Mouse (Mus musculus) R1 (cell line): ENCODE results near the gene Prph2.
A peak's percentile ranks its signal among the peaks of the same experiment; 100 is the strongest.

Source experiments
- DNase-seq: peaks from one replicate; pipeline ENCODE4 v3.0.0-alpha.2; 2018; ENCODE audit warnings: low read depth, low spot score

Gene Prph2

GRCm38 (mm10) chr17:46890843-46891594 lies 19.2 kb upstream of the Prph2 start:
- peak; percentile 47 for DNase-seq

DNA sequence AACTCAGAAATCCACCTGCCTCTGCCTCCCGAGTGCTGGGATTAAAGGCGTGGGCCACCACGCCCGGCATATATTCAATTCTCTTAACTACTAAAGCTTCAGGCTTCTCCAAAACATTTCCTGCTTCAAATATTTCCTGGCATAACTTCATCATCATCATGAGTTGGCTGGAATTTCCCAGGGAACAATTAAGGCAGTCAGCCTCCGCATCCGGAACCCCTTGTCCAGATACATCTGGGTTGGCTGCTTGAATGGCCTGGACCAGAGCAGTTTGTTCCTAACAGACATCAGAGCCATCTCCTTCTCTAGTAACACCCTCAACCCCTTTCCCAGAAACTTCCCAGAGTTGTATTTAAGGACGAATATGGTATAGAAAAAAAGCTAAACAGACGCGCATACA lies 14.8 kb upstream of the Prph2 start:
- DNase-seq, result no peak

DNA sequence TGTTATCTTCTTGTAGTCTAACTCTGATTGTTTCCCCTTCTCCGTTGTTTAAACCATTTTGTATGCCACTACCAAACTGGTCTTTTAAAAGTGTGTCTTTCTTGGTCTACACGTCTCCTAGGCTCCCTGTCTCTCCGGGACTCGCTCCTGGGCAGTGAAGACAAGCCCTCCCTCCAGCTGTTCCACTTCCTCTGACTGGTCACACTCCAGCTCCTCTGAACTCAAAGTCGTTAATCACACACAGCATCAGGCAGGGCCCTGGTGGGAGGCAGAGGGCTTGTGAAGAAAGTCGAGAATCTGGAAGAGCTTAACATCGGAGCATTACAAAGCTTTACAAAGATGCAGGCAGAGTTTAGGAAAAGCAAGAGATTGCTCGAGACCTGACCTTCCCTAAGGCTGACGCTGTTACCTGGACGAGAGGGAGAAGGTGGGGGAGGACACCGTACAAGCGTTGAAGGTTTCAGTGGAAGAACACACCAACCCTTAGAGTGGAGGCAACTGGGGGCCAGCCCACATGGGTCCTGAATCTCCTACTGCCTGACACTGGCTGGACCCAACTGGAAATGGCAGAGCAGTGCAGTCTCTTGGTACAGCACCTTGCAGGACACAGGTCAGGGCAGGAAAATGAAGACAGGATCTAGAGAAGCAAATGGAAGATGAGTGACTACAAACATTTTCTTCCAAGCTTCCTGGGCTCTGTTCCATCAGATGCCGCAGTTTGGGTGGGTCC lies 12.9 kb upstream of the Prph2 start:
- DNase-seq, result no peak

- DNase-seq, result peak; percentile 93
Measured at GRCm38 (mm10) chr17:46900941-46901340, 9.3 kb upstream of the Prph2 start.

GRCm38 (mm10) chr17:46903876-46904490 lies 6.3 kb upstream of the Prph2 start:
- peak; percentile 93 for DNase-seq

DNA sequence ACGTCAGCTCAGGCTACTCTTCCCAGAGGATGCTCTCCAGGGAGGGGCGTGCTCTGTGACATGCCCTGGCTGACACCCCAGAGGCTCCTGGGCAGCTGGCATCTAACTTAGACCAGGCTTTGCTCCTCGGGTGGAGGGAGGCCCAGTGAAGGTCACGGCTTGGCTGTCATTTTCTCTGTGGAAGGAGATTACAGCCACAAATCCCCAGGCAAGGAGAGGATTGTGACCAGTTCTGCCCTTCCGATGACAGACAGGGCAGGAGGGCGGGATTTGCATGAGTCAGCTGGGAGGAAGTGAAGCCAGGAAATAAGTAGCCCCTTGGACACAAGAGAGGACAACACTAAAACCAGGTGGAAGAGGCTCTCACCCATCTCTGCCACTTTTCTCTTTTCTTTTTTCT lies 2.1 kb downstream of the Prph2 start:
- no peak for DNase-seq

GRCm38 (mm10) chr17:46915129-46915528 lies 4.9 kb downstream of the Prph2 start:
- no peak for DNase-seq

DNA sequence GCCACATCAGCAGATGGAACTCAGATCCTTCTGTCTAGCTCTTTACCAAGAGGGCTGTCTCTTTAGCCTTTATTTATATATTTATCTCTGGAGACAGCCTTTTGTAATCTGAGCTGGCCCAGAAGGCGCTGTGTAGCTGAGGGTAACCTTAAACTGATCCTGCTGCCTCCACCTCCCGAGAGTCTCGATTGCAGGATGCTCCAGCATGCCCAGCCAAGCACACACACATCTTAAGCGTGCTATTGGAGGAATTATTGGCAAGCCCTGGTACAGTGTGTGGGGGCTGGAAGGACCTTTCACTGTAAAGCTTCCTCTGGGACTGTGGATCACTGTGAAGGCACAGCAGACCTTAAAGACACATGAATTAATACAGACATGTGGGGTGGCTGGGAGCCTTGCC lies 8.7 kb downstream of the Prph2 start:
- DNase-seq, result no peak

GRCm38 (mm10) chr17:46920855-46921254 lies 10.6 kb downstream of the Prph2 start:
- peak; percentile 72 for DNase-seq

DNA sequence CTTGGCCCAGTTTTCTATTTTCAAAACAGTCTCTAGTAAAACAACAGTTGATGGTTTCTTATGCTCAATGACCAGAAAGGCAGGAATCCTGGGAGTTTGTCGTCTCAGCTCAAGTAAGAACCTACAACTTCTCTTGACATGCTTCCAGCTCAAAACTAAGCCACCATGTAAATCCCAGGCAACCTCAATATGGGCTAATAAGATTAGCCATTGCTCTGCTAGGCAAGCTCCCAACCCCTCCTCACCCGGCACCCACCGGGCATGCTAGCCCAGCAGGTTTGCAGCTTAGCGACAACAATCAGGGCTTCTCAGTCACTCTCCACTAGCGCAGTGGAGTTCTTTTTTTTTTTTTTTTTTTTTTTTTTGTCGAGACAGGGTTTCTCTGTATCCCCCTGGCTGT lies 15.9 kb downstream of the Prph2 start:
- no peak for DNase-seq

- DNase-seq, result peak; percentile 94
Measured at GRCm38 (mm10) chr17:46926941-46927340, 16.7 kb downstream of the Prph2 start.

DNA sequence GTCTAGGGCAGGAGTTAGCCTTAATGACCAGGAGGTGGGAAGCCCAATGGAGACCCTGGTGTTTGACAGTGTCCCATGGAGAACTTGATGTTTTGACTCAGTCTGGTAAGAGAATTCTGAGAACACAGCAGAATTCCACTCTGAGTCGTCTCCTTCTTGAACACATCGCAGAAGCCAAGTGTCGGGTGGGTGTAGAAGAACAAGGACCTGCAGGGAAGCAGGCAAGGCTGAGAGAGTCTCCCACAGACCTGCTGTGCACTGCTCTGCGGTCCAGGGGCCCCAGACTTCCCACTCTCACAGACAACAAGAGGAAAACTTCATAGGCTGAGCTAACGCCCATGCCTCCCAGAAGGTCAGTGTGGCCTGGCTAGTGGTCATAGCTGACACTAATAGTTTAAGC lies 17.5 kb downstream of the Prph2 start:
- no peak for DNase-seq

- DNase-seq, result peak; percentile 83
Measured at GRCm38 (mm10) chr17:46929277-46929676, 19.0 kb downstream of the Prph2 start.

DNA sequence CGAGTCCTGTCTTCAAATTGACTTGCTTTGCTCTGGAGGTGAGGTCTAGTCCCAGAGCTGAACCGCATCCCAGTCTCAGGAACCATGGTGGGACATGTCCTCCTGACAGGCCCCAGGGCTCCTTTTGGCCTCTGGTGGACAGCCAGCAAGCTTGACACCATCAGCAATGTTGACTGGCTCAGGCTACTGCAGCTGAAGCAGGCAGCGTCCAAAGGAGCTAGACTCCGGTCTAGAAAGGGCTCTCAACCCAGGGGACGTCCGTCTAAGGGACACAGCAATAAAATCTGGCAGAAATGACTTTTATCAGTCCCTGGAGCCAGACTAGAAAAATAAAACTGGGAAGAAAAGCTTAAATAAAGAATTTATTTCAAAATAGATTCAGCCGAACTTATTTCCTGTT lies 19.6 kb downstream of the Prph2 start:
- no peak for DNase-seq

DNA sequence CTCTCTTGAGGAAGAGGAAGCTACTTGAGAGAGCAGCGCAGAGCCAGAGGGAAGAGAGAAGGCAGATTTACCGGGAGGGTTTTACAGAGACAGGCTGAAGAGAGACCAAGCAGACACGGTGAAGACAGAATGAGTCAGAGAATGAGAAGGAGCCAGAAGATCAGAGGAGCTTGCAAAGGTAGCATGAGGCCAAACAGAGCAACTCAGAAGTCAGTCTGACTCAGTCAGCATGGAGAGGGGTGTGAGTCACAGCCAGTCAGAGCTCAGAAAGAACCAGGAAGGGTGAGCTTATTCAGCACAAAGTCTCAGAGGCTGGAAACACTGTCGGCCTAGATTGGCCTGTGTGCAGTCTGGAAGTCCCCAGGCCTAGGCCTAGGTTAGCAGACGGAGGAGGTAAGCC lies 22.7 kb downstream of the Prph2 start:
- no peak for DNase-seq

GRCm38 (mm10) chr17:46933557-46934348 lies 23.5 kb downstream of the Prph2 start:
- DNase-seq, result peak; percentile 82

- peak; percentile 72 for DNase-seq
Measured at GRCm38 (mm10) chr17:46940461-46940860, 30.2 kb downstream of the Prph2 start.

GRCm38 (mm10) chr17:46942421-46942820 lies 32.2 kb downstream of the Prph2 start:
- peak; percentile 65 for DNase-seq

DNA sequence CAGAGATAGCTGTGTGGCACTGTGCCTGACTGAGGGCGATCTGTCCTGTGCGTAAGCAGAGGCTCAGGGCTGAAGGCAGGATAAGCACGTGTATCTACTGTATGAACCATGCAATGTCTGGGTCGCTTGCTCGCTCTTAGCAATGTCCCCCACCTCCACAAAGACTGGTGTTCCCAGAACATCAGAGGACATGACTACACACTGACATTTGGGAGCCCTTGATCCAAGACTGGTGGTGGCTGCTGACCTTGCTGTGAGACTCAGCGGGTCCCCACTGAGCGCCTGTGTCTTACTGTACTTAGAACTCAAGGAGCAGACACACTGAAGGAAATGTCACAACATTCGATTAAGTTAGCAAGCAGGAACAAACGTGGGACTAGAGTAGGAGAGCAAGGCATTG lies 36.0 kb downstream of the Prph2 start:
- DNase-seq, result no peak

DNA sequence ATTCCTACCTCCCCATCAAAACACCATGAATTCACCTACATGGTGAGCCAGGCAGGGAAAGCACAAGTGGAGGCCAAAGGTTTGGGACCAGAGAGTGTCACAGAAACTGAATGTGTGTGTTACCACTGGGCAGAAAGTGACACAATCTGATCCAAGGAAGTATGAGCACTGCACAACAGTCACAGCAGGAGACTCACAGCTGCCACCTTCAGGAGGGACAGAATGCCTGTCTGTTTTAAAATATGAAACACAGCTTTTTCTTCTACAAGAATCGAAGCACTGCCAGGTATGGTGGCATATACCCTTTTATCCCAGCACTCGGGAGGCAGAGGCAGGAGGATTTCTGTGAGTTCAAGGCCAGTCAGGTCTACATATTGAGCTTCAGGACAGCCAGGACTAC lies 47.8 kb downstream of the Prph2 start:
- no peak for DNase-seq

- no peak for DNase-seq
Measured at GRCm38 (mm10) chr17:46960216-46960615, 50.0 kb downstream of the Prph2 start.

GRCm38 (mm10) chr17:46962153-46962552 lies 51.9 kb downstream of the Prph2 start:
- DNase-seq, result no peak
